Mouse (Mus musculus) heart, embryonic 16.5 days (tissue): ENCODE data around the gene 4930467E23Rik. TPM values are rescaled to one million over a fixed set of nuclear protein-coding genes. Genes with fewer than 3 reads are reported as not detected.
"Not testable (repeated sequence)": the region's sequence is repeated elsewhere in the genome, so short reads cannot be mapped to it uniquely, and the experiment has no call there.

ENCODE experiments used
- ATAC-seq: fragments of 200-750 bp; cut with Nextera tagmentation; replicated peaks from 2 replicates; pipeline ENCODE4 v1.8.0; 2017; ENCODE audit warnings: moderate number of reproducible peaks; ENCODE audit not compliant: insufficient read depth, low FRiP score; ENCODE audit errors: extremely low read depth
- H3K27ac ChIP-seq: fragments of 300-500 bp; sonication (generic); 2 replicates; pipeline ENCODE4 v1.5.1; 2014; ENCODE audit warnings: mild to moderate bottlenecking, low read length, control low read depth, moderate library complexity
- H3K27me3 ChIP-seq: fragments of 300-500 bp; sonication (generic); 2 replicates; pipeline ENCODE4 v1.6.1; 2014; ENCODE audit warnings: low read length, mixed read lengths; ENCODE audit not compliant: control insufficient read depth, insufficient read depth
- H3K36me3 ChIP-seq: fragments of 300-500 bp; sonication (generic); 2 replicates; pipeline ENCODE4 v1.6.1; 2014; ENCODE audit not compliant: control insufficient read depth, insufficient read depth
- H3K4me1 ChIP-seq: fragments of 300-500 bp; sonication (generic); 2 replicates; pipeline ENCODE4 v1.6.1; 2014; ENCODE audit warnings: low read length, mixed read lengths; ENCODE audit not compliant: control insufficient read depth, insufficient read depth
- H3K4me2 ChIP-seq: fragments of 300-500 bp; sonication (generic); 2 replicates; pipeline ENCODE4 v1.6.1; 2014; ENCODE audit warnings: low read depth, mild to moderate bottlenecking, control low read depth, low read length
- H3K4me3 ChIP-seq: fragments of 300-500 bp; sonication (generic); 2 replicates; pipeline ENCODE4 v1.5.1; 2014; ENCODE audit warnings: mild to moderate bottlenecking, control low read depth, low read length
- H3K9ac ChIP-seq: fragments of 300-500 bp; sonication (generic); 2 replicates; pipeline ENCODE4 v1.6.1; 2014; ENCODE audit warnings: low read length, control low read depth
- H3K9me3 ChIP-seq: fragments of 300-500 bp; sonication (generic); replicated peaks from 2 replicates; pipeline ENCODE4 v1.6.1; 2016; ENCODE audit warnings: low read length; ENCODE audit not compliant: control insufficient read depth
- WGBS: fragments of 180-500 bp; shearing (Covaris S2); extraction: QIAGEN DNeasy Blood & Tissue Kit; methylation state at CpG from one replicate; pipeline ENCODE4 v1.1.7; 2014; 5-methylcytosine and 5-hydroxymethylcytosine counted together
- polyA plus RNA-seq: library from polyadenylated mRNA; unstranded; fragments of >200 nt; fragmentation: Nextera tagmentation; extraction: Ambion mirVana; gene quantifications from 2 replicates; pipeline ENCODE4 v1.2.1, GENCODE M21; 2015

4930467E23Rik gene
- polyA plus RNA-seq, 1 experiment from 2014 or later = not detected

DNA sequence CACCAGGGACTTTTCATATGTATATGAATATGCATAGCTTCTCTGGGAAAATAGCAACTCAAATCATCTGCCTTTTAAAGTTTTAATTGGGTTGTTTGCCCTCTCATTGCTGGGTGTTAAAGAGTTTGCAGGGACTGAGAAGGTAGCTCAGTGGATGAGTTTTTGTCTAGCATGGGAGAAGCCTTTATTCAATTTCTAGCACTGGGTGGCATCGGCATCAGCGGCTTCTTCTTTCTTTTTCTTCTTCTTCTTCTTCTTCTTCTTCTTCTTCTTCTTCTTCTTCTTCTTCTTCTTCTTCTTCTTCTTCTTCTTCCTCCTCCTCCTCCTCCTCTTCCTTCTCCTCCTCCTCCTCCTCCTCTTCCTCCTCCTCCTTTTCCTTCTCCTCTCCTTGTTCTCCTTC lies 28.1 kb upstream of the 4930467E23Rik start:
- not testable (repeated sequence) for H3K9me3 ChIP-seq, H3K36me3 ChIP-seq, ATAC-seq, H3K27ac ChIP-seq, H3K4me1 ChIP-seq, H3K27me3 ChIP-seq, H3K9ac ChIP-seq, H3K4me3 ChIP-seq, H3K4me2 ChIP-seq
- 86% methylated on average over 2 of the region's 2 CpGs for WGBS

DNA sequence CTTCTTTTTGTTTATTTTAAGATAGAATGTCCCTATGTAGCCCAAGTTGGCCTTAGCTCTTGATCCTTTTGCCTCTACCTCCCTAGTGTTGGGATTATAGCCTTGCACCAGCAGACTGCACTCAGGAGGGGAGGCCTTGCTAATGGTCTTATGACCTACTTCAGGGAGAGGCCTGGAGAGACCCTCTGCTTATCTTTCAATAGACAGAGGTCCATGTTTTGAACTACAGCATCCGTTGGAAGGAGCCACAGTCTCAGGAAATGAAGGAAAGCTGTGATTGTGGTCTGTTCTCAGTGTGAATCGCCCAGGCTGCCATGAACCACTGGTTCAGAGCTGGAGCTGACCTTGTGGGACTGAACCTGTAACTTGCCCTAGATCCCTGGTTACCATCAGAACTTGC lies 27.1 kb upstream of the 4930467E23Rik start:
- not testable (repeated sequence) for H3K36me3 ChIP-seq, H3K9ac ChIP-seq, H3K4me2 ChIP-seq, H3K27me3 ChIP-seq, H3K4me3 ChIP-seq, H3K9me3 ChIP-seq, ATAC-seq, H3K27ac ChIP-seq, H3K4me1 ChIP-seq
- 70% methylated on average over 2 of the region's 2 CpGs for WGBS

DNA sequence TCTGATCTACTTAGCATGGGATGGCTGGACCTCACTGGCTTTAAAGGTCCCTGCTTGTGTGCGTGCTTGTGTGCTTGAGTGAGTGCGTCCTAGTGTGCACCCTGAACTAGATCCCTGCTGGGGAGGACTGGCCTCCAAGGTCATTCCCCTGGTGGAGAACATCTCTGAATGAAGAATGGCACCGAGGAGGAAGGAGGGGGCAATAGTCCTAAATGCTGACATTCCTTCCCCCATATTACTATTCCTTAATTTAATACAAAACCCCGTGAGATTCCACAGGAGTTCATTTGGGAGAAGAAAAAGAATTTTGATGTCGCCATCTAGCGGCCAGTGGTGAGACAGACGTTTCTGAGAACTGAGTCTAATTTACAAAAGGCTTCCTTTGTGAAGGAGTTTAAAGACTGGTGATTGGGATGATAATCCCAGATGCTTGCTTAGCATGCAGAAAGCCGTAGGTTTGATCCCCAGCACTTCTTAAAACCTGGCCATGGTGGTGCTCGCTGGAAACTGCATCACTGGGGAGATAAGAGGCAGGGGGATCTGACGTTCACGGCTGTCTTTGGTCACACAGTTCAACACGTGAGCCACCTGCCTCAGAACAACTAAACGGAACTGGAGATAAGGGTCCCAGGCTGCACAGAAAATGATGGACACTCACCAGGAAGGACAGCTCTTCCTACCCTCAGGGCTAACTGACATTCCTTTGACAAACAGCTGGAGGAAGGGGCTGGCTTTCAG lies 26.2 kb upstream of the 4930467E23Rik start:
- not testable (repeated sequence) for H3K27ac ChIP-seq, H3K9me3 ChIP-seq, H3K4me1 ChIP-seq, H3K36me3 ChIP-seq, H3K27me3 ChIP-seq, H3K4me3 ChIP-seq, H3K9ac ChIP-seq, H3K4me2 ChIP-seq
- ATAC-seq = peak; percentile 75
- 28% methylated on average over 13 of the region's 13 CpGs for WGBS

DNA sequence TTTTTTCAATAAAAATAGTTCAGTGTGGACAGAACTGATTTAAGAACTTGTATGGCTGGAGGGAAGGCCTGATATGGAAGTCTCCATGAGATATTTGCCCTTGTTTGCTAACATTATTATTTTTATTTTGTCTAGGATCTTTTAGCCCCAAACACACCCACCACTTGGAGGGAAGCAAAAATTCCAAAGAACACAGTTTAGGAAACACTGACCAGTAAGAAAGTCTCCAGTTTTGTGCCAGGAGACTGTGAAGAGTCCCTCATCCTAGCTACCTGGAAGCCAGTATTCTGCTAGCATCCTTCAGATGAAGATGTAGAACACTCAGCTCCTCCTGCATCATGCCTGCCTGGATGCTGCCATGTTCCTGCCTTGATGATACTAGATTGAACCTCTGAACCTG lies 25.5 kb upstream of the 4930467E23Rik start:
- H3K9ac ChIP-seq, ATAC-seq: not testable (repeated sequence)

DNA sequence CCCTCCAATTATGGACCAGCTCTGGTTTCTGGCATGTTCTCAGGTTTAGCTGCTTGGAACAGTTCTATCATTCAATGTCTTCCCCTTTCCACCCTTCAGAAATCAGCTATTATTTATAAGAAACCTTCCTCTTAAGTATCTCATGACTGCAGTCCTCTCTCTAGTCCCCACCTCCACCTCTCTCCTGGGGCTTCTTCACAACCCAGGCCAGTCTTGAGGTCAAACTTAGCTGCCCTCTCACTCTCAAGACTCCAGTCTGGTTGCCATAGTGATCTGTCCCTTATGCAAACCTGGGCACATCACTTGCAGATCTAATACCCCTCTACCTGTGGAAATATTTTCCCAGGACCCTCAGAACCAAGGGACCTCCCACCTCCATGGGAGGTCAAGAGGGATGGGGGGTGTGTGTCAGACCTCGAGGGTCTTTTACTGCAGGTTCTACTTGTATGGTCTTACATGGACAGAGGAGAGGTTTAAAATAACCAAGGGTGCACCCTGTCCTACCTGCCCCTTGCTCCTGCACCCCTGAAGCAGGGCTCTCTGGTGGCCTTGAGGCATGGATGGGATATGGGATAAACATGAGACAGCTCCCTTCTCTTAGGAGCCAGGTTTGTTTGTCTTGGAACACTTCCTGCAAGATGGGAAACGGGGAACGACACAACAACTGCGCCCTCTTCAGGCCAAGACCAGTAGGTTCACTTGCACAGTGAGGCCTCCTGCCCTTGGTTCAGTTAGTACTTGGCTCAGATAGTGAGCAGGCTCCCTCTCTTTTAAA lies 24.7 kb upstream of the 4930467E23Rik start:
- H3K4me1 ChIP-seq, H3K36me3 ChIP-seq, ATAC-seq, H3K9me3 ChIP-seq, H3K4me2 ChIP-seq, H3K9ac ChIP-seq, H3K4me3 ChIP-seq, H3K27me3 ChIP-seq, H3K27ac ChIP-seq: not testable (repeated sequence)
- WGBS = no CpG with 5 or more reads among the region's 4 CpGs

More for the DNA sequence above, 25.5 kb upstream of the 4930467E23Rik start:
- not testable (repeated sequence) for H3K27ac ChIP-seq, H3K4me1 ChIP-seq, H3K4me3 ChIP-seq, H3K4me2 ChIP-seq, H3K27me3 ChIP-seq, H3K9me3 ChIP-seq, H3K36me3 ChIP-seq

DNA sequence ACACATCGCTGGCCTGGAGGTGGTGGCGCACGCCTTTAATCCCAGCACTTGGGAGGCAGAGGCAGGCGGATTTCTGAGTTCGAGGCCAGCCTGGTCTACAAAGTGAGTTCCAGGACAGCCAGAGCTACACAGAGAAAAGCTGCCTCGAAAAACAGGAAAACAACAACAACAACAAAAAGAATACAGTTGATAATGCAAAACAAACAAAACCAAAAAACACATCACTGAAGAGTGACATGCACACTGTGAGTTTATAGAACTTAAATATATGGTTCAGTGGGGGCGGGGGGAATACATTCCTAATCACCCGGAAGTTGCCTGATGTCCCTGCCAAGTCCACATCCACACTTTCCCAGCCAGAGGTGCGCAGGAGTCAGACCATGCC lies 24.2 kb upstream of the 4930467E23Rik start:
- not testable (repeated sequence) for H3K9me3 ChIP-seq, H3K27me3 ChIP-seq, H3K27ac ChIP-seq, H3K36me3 ChIP-seq, H3K4me2 ChIP-seq, H3K4me3 ChIP-seq, H3K9ac ChIP-seq, ATAC-seq, H3K4me1 ChIP-seq
- 78% methylated on average over 9 of the region's 9 CpGs for WGBS

DNA sequence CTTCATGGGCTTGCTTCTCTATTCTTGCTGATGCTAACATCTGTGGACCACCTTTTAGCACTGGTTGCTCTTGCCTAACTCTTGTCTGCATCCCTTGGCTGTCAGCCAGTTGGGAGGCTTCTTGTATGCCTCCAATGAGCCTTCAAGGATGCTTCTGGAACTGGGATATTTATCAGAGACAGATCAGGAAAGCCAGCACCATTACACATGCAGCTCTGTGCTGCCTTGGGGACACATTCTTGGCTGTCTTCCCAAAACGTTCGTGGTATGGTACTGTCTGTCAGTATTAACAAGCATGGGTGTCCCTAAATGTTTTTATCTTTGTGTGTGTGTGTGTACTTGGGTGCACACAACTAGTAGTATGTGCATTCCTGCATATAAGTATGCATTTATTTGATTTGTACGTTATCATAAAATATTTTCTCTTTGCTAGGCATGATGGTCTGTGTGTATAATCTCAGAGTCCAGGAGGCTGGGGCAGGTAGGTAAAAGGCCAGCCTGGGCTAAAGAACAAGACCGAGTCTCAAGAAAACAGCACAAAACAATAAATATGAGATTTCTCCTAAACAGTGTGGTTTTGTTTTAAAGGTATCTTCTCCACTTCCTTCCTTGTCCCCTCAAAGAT lies 23.2 kb upstream of the 4930467E23Rik start:
- not testable (repeated sequence) for H3K9ac ChIP-seq, H3K9me3 ChIP-seq, H3K27ac ChIP-seq, H3K4me3 ChIP-seq, H3K27me3 ChIP-seq, H3K36me3 ChIP-seq, H3K4me1 ChIP-seq, ATAC-seq, H3K4me2 ChIP-seq
- 59% methylated on average over 4 of the region's 4 CpGs for WGBS

DNA sequence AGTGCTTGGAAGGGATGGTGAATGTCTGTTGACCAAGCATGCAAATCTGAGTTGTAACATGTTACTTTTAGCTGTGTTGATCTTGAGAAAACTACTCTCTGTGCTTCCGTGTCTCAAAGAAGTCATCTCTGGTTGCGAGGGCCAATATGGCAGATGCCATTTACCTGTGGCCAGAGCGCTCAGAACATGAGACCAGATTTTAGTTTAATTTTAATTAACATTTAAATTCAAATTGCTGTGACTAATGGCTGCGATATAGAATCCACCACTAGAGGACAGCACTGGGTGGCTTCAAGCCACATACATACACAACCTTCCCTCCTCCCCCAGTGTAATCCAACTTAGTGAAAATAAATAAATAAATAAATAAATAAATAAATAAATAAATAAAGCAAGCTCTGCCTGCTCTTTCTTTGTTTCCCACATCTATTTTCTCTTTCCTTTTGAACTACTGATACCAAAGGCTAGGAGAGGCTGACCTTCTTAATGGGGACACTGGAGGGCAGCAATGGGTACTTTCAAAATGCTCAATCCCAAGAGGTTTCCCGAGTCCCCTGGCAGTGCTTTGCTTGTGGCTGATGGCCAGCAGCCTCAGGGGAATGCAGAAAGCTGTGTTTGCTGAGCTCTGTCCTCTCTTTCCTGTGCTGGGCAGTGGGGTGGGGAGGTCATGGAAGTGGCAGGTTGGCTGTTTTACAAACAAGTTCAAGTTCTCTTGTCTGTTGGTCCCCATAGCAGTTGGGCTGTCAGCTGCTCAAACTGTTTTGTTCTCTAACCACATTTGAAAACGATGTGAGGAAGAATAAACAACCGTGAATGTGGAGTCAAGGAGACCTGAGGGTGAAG lies 22.2 kb upstream of the 4930467E23Rik start:
- H3K27me3 ChIP-seq, H3K36me3 ChIP-seq, H3K4me1 ChIP-seq, H3K27ac ChIP-seq, H3K4me3 ChIP-seq, H3K9ac ChIP-seq, H3K9me3 ChIP-seq, H3K4me2 ChIP-seq, ATAC-seq: not testable (repeated sequence)
- 66% methylated on average over 7 of the region's 7 CpGs for WGBS
